Mouse (Mus musculus) lung, postnatal 4 days (tissue): ENCODE data around the gene Cbfa2t3.

ENCODE experiments used
- DNase-seq, 2 experiments: peaks; one replicate each; pipeline ENCODE4 v3.0.0; 2021

Gene Cbfa2t3

DNA sequence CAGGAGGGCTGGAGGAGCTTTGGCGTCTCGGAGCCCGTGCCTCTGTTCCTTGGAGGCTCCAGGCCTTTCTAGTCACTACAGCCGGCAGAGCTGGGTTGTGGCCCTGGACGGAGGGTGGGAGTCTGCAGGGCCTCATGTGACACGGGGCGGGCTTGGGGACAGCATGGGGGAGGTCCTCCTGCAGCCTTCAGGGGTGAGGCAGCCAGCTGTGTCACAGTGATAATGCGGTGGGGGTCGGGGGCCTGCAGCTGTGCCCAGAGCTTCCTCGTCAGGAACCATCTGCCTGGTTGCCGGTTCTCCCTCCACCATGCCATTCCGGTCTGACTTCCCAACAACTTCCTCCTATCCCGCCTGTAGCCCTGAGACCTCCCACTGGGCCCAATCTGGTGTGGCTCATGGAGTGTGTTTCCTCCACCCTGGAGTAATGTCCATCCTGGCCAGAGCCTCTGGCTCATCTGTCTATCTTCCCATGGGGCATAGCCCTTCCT lies at the start of gene Cbfa2t3:
Gene Cbfa2t3, minus strand, starts transcription at position 105 of the 488 bp plus-strand sequence.
- peak; percentile 42 to 67 for DNase-seq

DNA sequence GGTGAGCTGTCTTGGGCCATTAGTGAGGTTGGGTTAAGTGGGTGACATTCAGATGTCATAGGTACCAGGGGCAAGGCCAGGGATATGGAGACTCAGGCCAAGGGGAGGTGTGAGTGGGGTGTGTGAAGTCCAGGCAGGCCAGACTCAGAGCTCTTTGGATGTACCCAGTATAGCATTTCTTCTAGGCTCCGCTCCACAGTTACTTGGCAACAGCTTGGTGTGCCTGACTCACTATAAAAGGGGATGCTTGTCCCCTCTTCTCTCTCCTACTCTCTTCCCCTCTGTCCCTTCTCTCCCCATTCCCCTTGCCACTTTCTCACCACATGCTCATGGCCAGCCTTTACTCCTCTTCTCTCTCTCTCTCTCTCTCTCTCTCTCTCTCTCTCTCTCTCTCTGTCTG lies 48.9 kb upstream of the Cbfa2t3 start:
- no peak for DNase-seq

DNA sequence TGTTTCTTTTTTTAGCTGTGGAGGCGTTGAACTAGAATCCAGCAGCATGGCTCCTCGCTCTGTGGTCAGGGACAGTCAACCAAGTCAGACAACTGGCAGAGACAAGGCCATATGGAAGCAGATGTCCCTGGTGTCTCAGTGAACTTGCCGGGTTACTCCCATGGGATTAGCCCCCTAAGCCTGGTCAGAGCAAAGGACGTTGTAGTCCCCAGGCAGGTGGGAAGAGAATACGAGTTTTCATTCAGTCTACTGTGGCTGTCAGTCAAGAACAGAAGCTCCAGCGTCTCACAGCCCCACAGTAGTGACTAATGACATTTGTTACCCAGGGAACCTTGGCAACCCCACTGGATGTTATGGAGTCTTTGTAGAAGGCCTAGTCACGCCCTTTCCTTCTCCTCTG lies 47.5 kb upstream of the Cbfa2t3 start:
- DNase-seq: no peak

DNA sequence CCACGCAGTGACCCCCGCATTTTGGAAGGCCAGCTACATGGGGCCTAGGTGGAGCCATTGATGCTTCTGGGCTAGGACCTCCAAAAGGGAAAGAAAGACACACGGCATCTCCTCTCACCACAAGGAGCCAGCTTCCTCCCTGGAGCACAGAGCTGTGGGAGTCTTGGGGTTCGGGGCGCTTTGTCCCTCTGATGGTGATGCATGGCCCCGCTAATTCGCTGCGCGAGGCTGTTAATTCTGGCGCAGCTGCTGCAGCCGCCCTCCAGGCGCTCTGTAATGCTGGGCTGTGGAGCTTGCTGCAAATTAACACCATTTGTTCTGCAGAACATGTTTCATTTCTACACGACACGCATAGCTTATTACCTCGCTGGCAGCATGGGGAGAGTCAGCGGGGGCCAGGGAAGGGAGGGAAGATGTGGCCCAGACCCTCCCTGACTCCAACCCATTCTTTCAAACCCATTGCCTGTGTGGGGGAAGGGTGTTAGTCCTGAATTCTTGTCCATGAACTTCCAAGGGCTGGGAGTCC lies 46.9 kb upstream of the Cbfa2t3 start:
- DNase-seq: no peak

DNA sequence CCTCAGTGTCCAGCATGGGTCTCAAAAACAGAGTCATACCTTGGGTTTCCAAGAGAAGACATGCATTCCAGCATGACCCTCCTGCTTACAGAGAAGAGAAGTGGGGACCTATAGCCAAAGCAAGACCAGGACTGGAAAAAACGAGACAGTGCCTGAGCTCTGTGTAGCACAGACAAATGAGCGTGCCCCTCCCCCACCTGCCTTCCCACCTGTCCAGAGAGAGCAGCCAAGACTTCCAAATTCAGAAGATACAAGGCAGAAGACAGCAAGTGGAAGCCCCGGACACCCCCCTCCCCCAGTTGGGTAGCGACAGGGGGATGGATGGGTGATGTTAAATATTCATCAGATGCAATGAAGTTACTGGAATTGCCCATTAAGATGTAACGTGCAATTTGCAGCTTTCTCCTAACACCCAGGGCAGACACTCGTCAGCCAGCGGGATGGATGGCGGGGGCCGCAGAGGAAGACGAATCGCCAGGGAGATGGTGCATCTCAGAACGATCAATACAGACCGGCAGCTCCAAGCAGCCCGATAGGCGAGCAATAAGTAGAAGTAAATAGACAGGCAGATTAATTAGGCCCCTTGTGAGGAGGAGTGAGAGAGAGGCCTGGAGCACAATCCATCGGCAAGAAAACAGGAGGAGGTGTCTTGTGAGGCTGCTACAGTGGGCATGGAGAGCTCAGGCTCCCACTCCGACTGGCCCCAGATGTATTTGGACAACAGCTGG lies 46.3 kb upstream of the Cbfa2t3 start:
- DNase-seq: no peak

DNA sequence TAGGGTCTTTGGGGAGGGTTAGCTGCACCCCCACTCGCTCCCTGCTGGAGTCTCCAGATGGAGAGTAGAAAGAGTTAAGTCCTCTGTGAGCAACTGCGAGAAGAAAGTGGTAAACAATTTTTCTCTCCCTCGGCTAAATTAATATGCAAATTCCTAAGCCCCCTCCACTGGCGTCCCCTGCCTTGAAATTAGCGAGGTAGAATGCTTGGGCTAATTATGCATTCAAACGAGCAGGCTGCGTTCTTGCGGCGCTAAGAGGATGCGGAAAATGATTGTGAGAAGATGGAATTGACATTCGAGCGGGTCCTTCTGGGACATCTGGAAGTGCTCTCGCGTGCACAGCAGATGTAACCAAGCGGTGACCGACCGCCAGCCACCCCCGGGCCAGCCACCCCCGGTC lies 43.6 kb upstream of the Cbfa2t3 start:
- DNase-seq: no peak

DNA sequence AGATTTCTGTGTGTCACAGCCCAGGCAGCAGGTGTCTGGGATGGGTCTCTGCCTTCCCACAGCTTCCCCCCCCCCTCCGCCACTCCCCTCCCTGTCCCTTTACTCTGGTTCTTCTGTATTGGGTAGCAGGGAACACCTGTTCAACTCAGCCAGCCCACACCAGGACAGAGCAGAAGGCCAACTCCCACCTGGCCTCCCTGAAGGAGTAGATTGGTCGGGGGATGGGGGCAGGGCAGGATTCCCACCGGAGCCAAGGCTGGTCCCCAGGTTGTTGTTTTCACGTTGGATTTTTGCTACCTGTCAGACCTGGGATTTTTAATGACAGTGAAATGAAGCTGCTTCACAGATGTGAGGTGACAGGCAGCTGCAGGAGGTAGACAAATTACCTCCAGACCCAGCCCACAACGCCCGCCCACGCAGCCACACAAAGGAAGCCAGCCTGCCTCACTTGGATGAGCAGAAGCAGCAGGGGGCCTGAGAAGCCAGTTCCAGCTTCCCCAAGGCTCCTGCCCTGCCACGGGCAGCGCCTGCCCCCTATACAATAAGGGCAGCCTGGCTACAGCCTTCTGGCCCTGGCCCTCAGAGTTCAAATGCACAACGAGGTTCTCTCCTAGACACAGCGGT lies 40.3 kb upstream of the Cbfa2t3 start:
- peak; percentile 41 to 46 for DNase-seq

DNA sequence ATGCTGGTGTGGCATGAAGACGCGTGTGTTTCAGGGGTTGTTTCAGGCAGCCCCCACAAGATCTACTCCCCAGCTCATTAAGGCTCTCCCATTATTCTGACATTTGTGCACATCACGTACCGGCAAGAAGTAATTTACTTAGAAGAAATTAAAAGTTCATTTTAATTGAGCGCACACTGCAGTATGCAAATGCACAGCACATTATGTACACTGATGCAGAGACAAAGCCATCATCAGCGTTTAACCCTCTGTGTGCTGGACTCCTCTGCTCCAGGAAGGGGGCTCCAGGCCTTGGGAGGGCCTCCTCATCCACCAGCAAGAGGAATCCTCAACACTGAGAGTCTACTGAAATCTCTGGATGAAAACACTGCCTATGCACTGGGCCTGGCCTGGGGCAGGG lies 39.0 kb upstream of the Cbfa2t3 start:
- DNase-seq: no peak

DNA sequence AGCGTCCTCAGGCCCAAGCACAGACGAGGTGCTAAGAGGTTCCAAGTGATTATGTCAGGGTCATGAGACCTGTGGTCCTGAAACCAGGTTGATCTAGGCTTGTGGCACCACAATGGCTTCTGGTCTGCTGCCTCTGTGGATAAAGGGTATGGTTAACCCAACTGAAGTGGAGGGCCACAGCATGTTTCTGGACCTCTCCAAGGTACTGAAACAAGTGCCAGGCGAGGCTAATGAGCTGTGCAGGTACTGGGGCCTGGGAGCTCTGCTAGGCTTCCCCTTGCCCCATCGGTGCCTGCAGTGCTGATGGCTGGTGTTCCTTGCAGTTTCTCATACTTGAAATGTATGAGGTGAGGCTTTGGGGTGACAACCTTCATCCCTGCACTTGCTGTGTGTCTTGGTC lies 38.2 kb upstream of the Cbfa2t3 start:
- no peak for DNase-seq

DNA sequence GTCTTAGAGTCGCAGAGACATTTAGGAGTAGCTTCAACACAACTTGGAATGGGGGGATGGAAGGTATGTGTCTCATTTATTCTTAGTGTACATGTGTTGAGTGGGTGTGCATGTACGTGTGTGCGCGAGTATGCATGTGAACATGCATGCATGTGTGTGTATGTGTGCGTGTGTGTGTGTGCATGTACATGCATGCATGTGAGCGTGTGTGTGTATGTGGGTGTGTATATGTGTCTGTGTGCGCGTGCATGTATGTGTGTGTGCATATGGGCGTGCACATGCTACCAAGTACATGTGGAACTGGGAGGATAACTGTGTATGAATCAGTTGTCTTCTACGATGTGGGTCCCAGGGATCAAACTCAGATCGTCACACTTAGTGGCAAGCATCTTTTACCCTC lies 37.7 kb upstream of the Cbfa2t3 start:
- no peak for DNase-seq

DNA sequence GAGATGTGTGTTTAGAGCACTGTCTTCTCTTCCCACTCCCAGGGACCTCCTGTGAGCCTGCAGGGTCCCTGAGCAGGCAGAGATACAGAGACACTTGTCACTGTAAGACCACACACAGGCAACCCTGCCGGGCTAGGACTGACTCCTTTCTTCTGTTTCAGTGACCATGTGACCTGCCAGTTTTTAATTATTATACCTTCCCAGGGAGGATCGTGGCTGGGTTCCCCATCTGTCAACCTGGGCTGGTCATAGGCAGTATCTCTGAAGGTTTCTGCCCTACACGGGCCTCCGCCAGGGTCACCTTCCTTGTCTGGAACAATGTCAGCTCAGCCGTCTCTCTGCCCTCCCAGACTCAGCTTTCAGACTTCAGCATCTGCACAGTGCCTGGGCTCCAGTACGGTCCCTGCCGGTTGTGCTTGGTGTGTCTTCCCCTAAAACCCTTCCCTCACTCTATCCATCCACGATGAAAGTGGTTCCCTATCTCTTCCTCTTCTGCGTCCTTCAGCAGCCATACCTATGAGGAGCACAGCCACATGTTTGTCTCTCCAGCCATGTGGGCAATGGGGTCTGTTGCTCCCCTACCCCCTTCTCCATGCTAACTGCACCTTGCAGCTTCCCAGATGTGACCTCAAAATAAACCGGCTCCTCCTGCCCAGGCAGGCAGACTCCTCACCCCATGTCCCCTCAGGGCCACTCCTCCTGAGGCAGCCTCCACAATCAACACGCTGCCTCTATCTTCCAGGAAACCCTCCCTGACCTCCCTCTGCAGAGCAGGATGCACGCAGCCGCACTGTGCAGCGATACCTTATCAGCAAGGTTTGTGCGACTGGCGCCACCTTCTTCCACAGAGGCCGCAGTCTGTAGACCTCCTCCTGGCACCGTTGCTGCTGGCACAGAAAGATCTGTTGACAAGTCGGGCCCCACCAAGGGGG lies 36.9 kb upstream of the Cbfa2t3 start:
- DNase-seq: peak in 1 of 2 experiments; percentile 38

DNA sequence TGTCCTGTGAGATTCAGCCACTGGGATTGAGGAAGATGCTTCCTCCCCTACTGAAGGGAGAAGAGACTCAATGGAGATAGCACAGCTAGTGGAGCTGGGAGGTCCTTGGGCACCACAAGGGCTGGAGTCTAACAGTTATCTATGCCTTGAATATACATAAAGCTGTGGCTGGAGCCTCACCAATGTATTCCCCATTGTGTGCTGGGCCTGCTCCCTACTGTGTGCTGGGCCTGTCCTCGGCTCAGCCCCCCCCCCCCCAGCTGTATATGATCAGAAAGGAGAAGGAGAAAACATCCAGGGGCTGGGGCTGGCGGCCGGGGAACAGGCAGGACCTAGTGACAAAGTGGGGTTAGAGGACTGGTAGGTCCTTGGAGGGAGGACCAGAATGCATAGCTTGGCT lies 36.2 kb upstream of the Cbfa2t3 start:
- DNase-seq: no peak

DNA sequence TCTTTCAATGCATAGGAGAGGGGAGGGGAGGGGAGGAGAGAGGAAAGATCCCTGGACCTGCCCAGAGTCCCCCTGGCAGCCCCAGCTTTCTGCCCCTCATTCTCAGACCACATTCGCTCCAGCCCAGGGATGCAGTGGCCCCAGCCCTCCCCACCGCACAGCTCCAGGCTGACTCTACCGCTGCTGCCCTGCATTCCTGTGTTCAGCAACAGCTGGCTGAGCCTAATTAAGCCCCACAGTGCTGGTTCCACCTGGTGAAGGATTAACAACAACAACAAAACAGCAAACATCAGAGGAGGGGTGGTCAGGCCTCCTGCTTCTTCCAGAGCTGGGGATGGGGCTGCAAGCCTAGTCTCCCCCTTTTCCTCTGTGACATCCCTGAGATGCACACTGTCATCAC lies 29.7 kb upstream of the Cbfa2t3 start:
- no peak for DNase-seq

DNA sequence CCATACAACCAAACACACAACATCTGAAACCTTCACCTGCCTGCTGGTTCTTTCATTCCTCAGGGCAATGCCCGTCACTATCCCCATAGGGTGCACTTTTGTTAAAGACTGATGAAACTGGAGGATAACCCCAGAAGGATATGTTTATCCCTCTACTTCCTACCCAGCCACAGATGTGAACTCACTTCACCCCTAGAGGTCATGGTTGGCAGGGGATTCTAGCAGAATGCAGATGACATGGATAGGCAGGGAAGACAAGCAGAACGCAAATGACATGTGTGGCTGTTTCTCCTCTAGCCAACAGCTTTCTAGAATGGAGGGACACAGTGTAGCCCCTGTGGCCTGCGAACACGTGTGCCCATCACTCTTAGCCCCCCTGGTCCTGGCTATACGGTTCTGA lies 28.5 kb upstream of the Cbfa2t3 start:
- no peak for DNase-seq

DNA sequence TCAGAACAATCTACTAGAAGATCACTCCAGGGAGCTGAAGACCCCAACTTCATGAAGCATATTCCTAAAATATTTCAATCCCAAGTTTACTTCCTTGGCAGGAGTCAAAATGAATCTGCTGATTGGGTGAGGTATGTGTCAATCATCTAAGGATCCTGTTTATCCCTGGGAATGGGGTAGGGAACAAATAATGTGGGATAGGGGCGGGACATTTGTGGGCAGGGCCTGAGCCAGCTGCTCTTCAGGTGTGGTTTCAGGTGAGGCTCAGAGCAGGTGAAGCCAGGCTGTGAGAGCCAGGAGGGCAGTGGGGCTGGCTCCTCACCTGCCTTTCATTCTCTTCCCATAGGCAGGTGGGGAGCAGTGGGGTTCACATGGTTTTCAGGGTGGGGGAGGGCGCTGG lies 27.9 kb upstream of the Cbfa2t3 start:
- DNase-seq: no peak

DNA sequence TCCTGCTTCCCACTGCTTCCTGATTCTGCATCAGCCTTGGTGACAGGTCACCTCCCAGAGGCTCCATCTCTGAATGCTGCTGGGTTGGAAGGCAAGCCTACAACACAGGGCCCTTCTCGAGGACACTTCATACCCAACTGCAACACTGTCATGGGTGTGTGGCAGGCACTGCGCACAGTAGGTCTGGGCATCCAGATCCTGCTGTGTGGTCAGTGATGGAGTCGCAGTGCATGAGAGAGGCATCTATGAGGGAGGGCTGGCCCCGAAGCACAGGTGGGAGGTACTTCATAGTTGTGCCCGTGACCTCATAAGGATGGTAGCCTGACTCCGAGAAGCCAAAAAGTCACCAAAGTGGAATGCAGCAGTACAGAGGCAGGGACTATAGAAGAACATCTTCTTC lies 26.3 kb upstream of the Cbfa2t3 start:
- DNase-seq: no peak

DNA sequence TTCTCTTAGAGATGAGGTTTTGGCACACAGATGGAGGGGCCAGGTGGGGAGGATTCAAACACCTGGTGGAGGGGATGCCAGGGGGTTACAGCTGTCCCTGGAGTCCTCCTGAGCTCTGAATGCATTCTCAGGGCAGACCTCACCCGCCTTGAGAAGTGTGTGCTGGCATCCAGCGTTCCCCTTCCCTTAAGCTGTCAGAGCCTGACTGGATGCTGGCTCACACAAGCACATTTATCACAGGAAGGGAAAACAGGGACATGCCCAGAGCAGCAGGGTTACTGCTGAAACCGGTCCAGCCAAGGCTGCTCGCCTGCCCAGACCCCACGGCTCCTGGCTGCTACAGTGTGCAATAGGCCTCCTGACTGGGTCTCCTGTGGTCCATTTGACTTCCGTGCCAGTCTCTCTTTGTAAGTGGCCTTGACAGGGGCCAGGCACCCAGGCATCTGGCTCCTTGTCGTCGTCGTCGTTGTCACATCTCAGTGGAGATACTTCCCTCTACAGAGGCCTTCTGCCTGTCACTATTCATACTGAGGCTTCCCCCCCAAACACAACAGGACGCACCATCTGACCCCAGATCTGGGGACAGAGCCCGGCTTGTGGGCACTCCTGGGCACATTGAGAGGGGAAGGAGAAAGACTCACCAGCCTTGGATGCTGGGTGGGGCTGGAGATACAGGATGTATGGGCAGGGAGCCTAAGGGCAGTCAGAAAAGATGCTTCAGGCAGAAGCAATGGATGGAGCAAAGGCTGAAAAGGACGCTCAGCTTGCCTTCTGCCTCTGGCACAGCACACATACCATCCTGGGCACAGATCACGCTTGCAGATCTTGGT lies 22.1 kb upstream of the Cbfa2t3 start:
- peak in 1 of 2 experiments; percentile 53 for DNase-seq

DNA sequence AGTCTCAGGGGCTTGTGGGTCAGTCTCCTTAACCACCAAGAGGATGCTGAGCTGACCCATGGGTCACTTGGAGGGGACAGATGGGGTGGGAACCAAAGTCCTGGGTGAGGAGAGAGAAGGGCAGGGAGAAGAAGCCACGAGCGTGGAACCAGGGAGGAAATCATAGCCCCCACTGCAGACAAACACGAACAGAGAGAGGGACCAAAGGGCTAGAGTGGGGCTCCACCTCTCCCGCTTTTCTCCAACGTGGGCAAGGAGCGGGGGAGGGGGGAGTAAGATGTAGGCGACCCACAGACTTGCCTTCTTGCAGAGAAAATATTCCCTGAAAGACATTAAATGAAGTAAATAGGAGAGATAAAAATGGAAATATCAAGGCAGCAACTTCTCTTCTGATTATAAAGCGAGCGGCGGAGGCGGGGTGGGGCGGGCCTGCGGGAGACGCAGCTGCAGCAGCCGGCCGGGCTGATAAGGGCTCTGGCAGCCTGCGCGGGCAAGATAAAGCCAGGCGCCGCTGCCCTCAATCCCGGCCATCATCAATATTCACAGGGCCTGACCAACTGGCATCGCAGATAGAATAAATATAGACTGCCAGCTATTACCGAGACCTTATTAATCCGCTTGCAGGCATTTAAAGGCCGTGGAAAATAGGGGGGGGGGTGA lies 21.3 kb upstream of the Cbfa2t3 start:
- peak; percentile 67 to 82 for DNase-seq

DNA sequence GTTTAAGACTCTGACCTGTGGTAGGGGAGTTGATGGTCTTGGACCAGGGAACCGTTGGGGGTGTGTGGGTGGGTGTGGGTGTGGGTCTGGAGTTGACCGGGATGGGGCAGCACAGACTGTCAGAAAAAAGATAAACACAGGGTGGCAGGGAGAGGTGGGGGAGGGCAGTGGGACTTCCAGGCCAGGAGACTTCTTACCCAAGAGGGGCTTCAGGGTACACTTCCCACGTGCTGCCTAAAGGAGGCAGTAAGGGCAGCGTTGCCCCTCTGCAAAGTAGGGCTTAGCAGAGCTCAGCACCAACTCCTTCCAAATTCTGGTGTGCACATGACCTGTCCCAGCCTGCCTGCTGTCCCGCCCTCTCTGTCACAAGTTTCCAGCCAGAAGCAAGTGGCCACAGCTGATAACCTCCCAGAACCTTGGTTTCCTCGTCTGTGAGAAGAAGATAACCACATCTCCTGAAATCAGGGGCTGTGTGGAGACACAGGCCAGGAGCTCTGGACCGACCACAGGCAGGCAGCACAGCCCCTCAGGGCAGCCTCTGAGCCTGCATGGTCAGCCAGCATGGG lies 20.7 kb upstream of the Cbfa2t3 start:
- DNase-seq: peak; percentile 39 to 43

DNA sequence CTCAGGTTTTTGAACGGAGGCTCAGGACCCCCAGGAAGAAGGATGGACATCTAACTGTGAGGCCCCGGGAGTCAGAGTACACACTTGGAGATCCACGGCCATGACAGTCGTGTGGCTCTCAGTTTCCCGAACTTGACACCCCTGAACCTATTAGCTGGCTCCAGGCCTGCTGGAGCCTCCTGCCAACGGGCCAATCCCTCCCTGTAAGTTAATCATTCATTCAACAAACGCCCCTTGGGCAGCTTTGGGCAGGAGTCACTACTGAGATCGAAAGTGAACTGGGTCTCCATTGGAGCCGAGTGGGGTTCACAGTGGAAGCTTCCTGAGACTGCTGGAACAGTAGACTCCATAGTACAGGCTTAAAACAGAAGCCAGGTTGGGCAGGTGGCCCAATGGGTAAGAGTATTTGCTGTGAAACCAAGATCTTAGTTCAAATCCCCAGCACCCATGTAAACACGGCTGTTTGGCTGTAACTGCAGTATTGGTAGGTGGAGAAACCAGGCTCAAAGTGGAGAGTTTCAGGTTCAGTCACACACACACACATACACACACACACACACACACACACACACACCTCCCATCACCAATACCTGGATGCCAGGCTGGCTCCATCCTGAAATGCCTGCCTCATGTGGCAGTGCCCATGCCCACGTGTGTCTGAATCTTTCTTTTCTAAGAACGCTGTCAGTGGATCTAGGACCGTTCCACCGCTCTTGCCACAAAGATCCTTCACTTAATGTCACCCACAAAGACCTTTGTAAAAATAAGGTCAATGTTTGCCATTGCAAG lies 20.0 kb upstream of the Cbfa2t3 start:
- DNase-seq: no peak
